In genomic region chr11:115601174-115601573, GRCm38 (mm10) we compare ENCODE assay signal across 1 mouse cellular context.
TF ChIP-seq lines count a peak whose summit lies in the region.

No protein-coding gene starts in this region.

TF ChIP-seq in MEL, 35 proteins besides CTCF, POLR2A, EP300 and RAD21:
- TF ChIP-seq BHLHE40 (IDR thresholded peaks at IDR 0.05; ENCODE audit: borderline replicate concordance, low read depth, low read length): no peak
- TF ChIP-seq MXI1 (IDR thresholded peaks at IDR 0.05; ENCODE audit: low read depth, low read length): 0 out of 2 replicates have a peak, but pooled peaks have one; percentile 42
- no peak for TF ChIP-seq UBTF (IDR thresholded peaks at IDR 0.05; ENCODE audit: borderline replicate concordance, insufficient read depth, low read depth, low read length)
- TF ChIP-seq HCFC1 (IDR thresholded peaks at IDR 0.05; ENCODE audit: low read depth, low read length): no peak
- no peak for TF ChIP-seq NRF1 (IDR thresholded peaks at IDR 0.05; ENCODE audit: insufficient read depth, low read depth, low read length, poor library complexity, severe bottlenecking)
- peak; percentile 90 for TF ChIP-seq ZNF384 (IDR thresholded peaks at IDR 0.05; ENCODE audit: low read depth, low read length)
- no peak for TF ChIP-seq MEF2A (IDR thresholded peaks at IDR 0.05; ENCODE audit: extremely low read depth, insufficient replicate concordance, low read depth, low read length, poor library complexity, severe bottlenecking)
- TF ChIP-seq NELFE (IDR thresholded peaks at IDR 0.05; ENCODE audit: low read depth, low read length): no peak
- TF ChIP-seq ZMIZ1 (IDR thresholded peaks at IDR 0.05; ENCODE audit: low read depth, low read length): no peak
- TF ChIP-seq ZKSCAN1 (IDR thresholded peaks at IDR 0.05; ENCODE audit: low read depth, low read length): no peak
- no peak for TF ChIP-seq MAFK (IDR thresholded peaks at IDR 0.05; ENCODE audit: borderline replicate concordance, low read depth, low read length)
- no peak for TF ChIP-seq JUND (IDR thresholded peaks at IDR 0.05; ENCODE audit: low read depth, low read length)
- peak; percentile 32; the same call in 1 of the 2 replicates for TF ChIP-seq SIN3A (IDR thresholded peaks at IDR 0.05; ENCODE audit: low read length)
- TF ChIP-seq SMC3 (IDR thresholded peaks at IDR 0.05; ENCODE audit: low read depth, low read length): no peak
- TF ChIP-seq USF1 (IDR thresholded peaks at IDR 0.05; ENCODE audit: low read depth, low read length): no peak
- TF ChIP-seq ELF1 (IDR thresholded peaks at IDR 0.05; ENCODE audit: low read depth, low read length): no peak
- TF ChIP-seq MYC (IDR thresholded peaks at IDR 0.05; ENCODE audit: low read depth, low read length): no peak
- 0 out of 2 replicates have a peak, but pooled peaks have one; percentile 6 for TF ChIP-seq MAX (IDR thresholded peaks at IDR 0.05; ENCODE audit: low read length)
